Mouse (Mus musculus) hindbrain, embryonic 10.5 days (tissue): ENCODE results near the gene E030025P04Rik. TPM values are rescaled to one million over a fixed set of nuclear protein-coding genes. Genes with fewer than 3 reads are reported as not detected.

Experiments used
- polyA plus RNA-seq: library from polyadenylated mRNA; unstranded; fragments of >200 nt; fragmentation: Nextera tagmentation; extraction: Ambion mirVana; gene quantifications from 2 replicates; pipeline ENCODE4 v1.2.1, GENCODE M21; 2016

The E030025P04Rik gene
- polyA plus RNA-seq, 1 experiment from 2014 or later: not detected

Other genes with a start within 250 kb of the E030025P04Rik start
- 18.0 and 19.8 TPM in 2 replicates for gene Axin2, start 224.0 kb downstream of the E030025P04Rik start, polyA plus RNA-seq
- gene Rgs9, start 153.8 kb upstream of the E030025P04Rik start, polyA plus RNA-seq: 1.3 and 1.8 TPM in 2 replicates
- 15.6 and 20.2 TPM in 2 replicates for gene Gna13, start 218.5 kb upstream of the E030025P04Rik start, polyA plus RNA-seq